Mouse (Mus musculus) intestine, postnatal 0 days (tissue): ENCODE results near the gene Jmjd6. TPM values are rescaled to one million over a fixed set of nuclear protein-coding genes. Genes with fewer than 3 reads are reported as not detected.
A peak's percentile ranks its signal among the peaks of the same experiment; 100 is the strongest.

ENCODE experiments used
- ATAC-seq: fragments of 200-750 bp; cut with Nextera tagmentation; 2 replicates; pipeline ENCODE4 v1.8.0; 2017; ENCODE audit warnings: mild to moderate bottlenecking, moderate TSS enrichment, moderate library complexity
- H3K27ac ChIP-seq: fragments of 300-500 bp; sonication (generic); 2 replicates; pipeline ENCODE4 v1.5.1; 2014; ENCODE audit warnings: mild to moderate bottlenecking, low read depth, low read length, moderate library complexity
- H3K27me3 ChIP-seq: fragments of 300-500 bp; sonication (generic); replicated peaks from 2 replicates; pipeline ENCODE4 v1.6.1; 2014; ENCODE audit warnings: low read length, mixed read lengths; ENCODE audit not compliant: control insufficient read depth, insufficient read depth
- H3K36me3 ChIP-seq: fragments of 300-500 bp; sonication (generic); 2 replicates; pipeline ENCODE4 v1.6.1; 2014; ENCODE audit warnings: mild to moderate bottlenecking, moderate library complexity; ENCODE audit not compliant: control insufficient read depth, insufficient read depth
- H3K4me1 ChIP-seq: fragments of 300-500 bp; sonication (generic); replicated peaks from 2 replicates; pipeline ENCODE4 v1.6.1; 2014; ENCODE audit warnings: antibody characterized with exemption, low read length, mixed read lengths; ENCODE audit not compliant: control insufficient read depth, insufficient read depth
- H3K4me2 ChIP-seq: fragments of 300-500 bp; sonication (generic); replicated peaks from 2 replicates; pipeline ENCODE4 v1.6.1; 2014; ENCODE audit warnings: low read depth, mild to moderate bottlenecking, moderate library complexity
- H3K4me3 ChIP-seq: fragments of 300-500 bp; sonication (generic); 2 replicates; pipeline ENCODE4 v1.5.1; 2014; ENCODE audit warnings: low read depth, low read length
- H3K9ac ChIP-seq: fragments of 300-500 bp; sonication (generic); 2 replicates; pipeline ENCODE4 v1.6.1; 2014; ENCODE audit warnings: mild to moderate bottlenecking, low read depth, low read length
- H3K9me3 ChIP-seq: fragments of 300-500 bp; sonication (generic); 2 replicates; pipeline ENCODE4 v1.6.1; 2016; ENCODE audit warnings: mixed run types; ENCODE audit not compliant: control insufficient read depth
- CTCF ChIP-seq: sonication (generic); IDR thresholded peaks from 2 replicates; pipeline ENCODE4 v1.5.1; 2016; ENCODE audit warnings: low read depth, mild to moderate bottlenecking, control low read depth, antibody characterized with exemption, moderate library complexity
- WGBS: fragments of 180-500 bp; shearing (Covaris S2); extraction: QIAGEN DNeasy Blood & Tissue Kit; methylation state at CpG from one replicate; pipeline ENCODE4 v1.1.7; 2014; 5-methylcytosine and 5-hydroxymethylcytosine counted together
- polyA plus RNA-seq: library from polyadenylated mRNA; unstranded; fragments of >200 nt; fragmentation: Nextera tagmentation; extraction: Ambion mirVana; gene quantifications from 2 replicates; pipeline ENCODE4 v1.2.1, GENCODE M21; 2015

Jmjd6 gene
- polyA plus RNA-seq, 1 experiment from 2014 or later, result 44.4 TPM

DNA sequence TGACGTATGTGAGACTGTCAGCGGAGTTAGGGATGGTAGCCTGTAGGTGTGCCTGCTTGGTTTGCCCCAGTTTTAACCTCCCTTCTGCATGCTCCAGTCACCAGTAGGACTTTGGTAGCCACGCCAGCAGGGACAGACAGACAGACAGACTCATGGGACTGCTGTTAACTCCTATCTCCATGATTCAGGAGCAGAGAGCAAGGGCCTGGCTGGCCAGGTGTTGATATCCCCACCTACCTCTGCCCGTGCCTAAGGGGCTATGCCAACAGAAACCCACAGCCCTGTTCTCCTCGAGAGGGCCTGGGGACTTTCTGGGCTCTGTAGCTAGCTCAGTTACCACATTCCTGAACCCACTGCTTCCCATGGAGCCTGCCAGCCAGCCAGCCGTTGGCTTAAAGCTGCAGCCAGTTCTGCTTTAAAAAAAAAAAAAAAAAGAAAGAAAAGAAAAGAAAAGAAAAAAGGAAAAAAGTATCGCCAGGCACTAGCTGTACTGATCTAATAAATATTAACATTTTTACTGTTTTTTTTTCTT is 28.3 kb downstream of the Jmjd6 start:
- Histone ChIP-seq H3K36me3 (peaks cover 5% of the 10 kb centered on the region; the same call in 1 of the 2 replicates), H3K4me1 (peaks cover 14% of the 10 kb centered on the region), H3K27me3 (no peaks in the 10 kb centered on the region), H3K4me2 (peak overlapping the region; percentile 24; the same call in 1 of the 2 replicates), H3K27ac (peak overlapping the region; percentile 37), H3K9ac (no peak overlapping the region), H3K4me3 (no peak overlapping the region), H3K9me3 (no peaks in the 10 kb centered on the region)
- TF ChIP-seq CTCF, result no peak
- no peak for ATAC-seq
- 43% methylated on average over 7 of the region's 7 CpGs for WGBS

DNA sequence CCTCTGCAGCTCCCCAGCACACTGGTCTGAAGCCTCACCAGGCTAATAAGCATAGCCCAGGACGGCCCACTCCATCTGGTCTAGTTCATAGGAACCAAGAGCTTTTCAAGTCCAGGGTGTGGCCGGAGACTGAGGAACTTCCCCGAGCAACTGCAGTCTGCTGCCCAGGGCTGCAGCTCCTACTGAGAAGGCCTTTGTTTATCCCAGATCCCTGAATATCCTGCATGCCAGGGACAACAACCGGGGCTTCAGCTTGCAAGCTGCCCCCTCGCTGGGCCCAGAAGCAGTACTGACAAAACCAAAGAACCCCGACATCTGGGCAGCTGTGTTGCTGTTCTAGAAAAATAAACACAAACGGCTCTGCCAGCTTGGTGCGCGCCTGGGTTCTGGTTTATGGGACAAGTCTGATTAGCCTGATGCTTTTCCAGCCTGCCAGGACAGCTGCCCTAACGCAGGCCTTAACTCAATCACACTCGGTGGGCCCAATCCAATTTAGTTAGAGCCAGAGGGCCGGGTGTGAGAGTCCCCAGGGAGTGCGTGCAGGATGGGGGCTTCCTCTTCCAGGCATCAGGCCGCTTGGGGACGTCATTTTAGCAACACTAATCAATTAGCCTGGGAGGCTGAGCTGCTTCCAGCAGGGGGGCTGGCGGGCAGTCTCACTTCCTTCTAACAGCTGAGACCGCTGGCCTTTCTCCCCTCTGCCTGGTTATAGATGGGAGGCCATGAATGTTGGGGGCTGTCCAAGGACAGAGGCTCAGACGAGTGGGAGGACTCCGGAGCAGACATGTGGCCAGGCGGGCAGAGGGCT is 29.0 kb downstream of the Jmjd6 start:
- peak; percentile 13; the same call in 1 of the 2 replicates for TF ChIP-seq CTCF
- Histone ChIP-seq H3K4me1 (peaks cover 14% of the 10 kb centered on the region), H3K27me3 (no peaks in the 10 kb centered on the region), H3K9me3 (no peaks in the 10 kb centered on the region), H3K4me2 (peak overlapping the region; percentile 24; the same call in 1 of the 2 replicates), H3K4me3 (no peak overlapping the region), H3K36me3 (peaks cover 10% of the 10 kb centered on the region; the same call in 1 of the 2 replicates), H3K9ac (0 out of 2 replicates have a peak overlapping the region, but pooled peaks have one; percentile 13), H3K27ac (peak overlapping the region; percentile 37)
- WGBS, result 32% methylated on average over 20 of the region's 20 CpGs
- ATAC-seq, result no peak

DNA sequence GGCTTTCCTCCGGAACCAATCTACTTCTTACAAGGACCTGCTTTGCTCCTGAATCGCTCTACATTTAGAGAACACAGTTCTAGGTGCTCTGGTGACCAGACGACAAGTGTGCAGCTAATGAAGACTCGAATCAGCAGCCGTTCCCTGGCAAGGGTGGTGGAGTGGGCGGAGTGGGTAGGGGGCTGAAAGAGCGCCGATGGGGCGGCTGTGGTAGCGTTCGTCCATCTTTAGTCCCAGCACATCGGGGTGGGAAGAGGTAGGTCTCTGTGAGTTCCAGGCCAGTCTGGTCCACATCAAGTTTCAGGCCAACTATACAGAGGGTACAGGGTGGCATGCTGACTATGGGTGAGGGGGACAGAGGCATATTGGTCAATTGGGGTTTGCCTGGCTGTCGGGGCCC is 29.6 kb downstream of the Jmjd6 start:
- ATAC-seq, result no peak

DNA sequence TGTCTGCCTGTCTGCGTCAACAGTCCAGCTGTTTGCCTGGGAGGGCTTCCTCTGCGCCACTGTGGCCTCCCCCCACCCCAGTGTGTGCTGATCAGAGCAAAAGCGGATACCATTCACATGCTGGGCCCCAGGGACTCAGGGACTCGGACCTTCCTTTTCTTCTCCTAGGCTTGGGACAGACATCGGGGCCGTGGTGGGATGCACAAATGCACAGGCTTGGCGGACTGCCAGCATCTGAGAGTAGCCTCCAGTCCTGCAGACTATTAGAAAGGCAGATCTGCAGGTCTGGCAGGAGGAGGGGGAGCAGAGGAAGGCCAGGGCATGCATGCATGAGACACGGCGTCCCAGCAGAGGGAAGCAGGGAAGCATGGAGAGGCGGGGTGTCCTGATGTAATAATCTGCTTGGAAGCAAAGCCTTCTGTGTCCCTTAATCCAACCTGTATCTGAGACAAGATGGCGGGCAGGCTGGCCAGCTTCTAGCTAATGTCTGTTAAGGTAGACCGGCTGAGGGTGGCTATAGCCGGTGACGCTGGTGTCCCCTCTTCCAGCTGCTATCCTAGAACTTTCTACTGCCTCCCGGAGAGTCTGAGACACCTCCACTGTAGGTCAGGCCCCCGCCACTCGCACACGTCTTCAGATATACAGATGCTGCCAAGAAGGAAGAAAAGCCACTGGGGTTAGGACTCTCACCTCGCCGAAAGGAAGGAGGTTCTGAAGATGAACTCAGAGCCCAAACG is 30.3 kb downstream of the Jmjd6 start:
- H3K4me3 ChIP-seq, result no peak overlapping the region
- H3K36me3 ChIP-seq, result peaks cover 18% of the 10 kb centered on the region
- no peaks in the 10 kb centered on the region for H3K27me3 ChIP-seq
- no peak overlapping the region for H3K9ac ChIP-seq
- peaks cover 10% of the 10 kb centered on the region for H3K4me1 ChIP-seq
- no peak overlapping the region for H3K27ac ChIP-seq
- TF ChIP-seq CTCF, result peak; percentile 39
- ATAC-seq, result no peak
- no peak overlapping the region for H3K4me2 ChIP-seq
- no peaks in the 10 kb centered on the region for H3K9me3 ChIP-seq
- 65% methylated on average over 21 of the region's 21 CpGs for WGBS

More for the DNA sequence above, 29.6 kb downstream of the Jmjd6 start:
- H3K9me3 ChIP-seq, result no peaks in the 10 kb centered on the region
- TF ChIP-seq CTCF, result no peak
- 87% methylated on average over 13 of the region's 13 CpGs for WGBS
- H3K4me2 ChIP-seq, result no peak overlapping the region
- no peak overlapping the region for H3K9ac ChIP-seq
- H3K27ac ChIP-seq, result peak overlapping the region; percentile 37; the same call in 1 of the 2 replicates
- H3K4me1 ChIP-seq, result peaks cover 14% of the 10 kb centered on the region
- no peak overlapping the region for H3K4me3 ChIP-seq
- no peaks in the 10 kb centered on the region for H3K27me3 ChIP-seq
- peaks cover 16% of the 10 kb centered on the region for H3K36me3 ChIP-seq

DNA sequence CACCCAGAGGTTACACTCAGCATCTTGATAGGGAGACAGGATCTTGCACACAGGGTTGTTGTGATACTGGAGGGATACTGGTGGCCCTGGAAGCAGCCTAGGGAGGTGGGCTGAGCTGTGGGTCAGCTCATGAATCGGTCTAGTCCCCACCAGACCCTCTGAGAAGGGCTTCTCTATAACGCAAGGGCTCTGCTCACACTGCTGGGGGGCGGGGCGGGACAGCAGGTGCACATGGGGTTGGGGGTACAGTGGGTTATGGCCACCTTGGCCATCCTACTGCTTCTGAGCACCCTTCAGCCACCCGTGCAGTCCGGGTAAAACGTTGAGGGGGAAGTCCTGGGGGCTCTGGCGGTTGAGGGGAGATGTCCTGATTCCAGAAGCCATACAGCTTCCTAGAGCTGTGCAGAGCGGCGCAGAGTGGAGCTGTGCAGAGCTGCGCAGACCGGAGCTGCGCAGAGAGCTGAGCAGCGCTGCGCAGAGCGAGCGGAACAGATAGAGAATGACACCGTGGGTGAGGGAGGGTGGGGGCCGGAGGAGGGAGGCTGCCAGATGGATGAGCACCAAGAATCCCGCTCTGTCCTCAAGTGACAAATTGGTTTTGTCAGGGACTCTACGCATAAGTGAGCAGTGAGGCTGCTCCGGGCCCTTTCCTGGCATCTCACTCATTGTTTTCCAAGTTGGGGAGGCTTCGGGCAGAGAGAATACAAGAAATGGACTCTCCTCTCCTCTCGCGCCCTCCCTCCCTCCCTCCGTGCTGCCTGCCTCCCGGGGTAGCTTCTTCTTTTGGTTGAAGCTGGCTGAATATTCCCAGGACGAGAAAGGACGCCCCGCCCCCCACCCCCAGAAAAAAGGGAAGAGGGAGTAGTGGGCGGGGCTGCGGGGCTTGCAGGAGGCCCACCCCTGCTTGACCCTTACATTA is 32.0 kb downstream of the Jmjd6 start:
- Histone ChIP-seq H3K4me2 (peak overlapping the region; percentile 55), H3K9me3 (no peaks in the 10 kb centered on the region), H3K4me1 (peaks cover 8% of the 10 kb centered on the region; the same call in 1 of the 2 replicates), H3K27ac (no peak overlapping the region; the same call in 1 of the 2 replicates), H3K36me3 (peaks cover 18% of the 10 kb centered on the region), H3K9ac (no peak overlapping the region), H3K27me3 (no peaks in the 10 kb centered on the region), H3K4me3 (0 out of 2 replicates have a peak overlapping the region, but pooled peaks have one; percentile 3)
- WGBS, result 26% methylated on average over 32 of the region's 32 CpGs
- peak; percentile 36 for ATAC-seq
- peak; percentile 24; the same call in 1 of the 2 replicates for TF ChIP-seq CTCF
